Mouse (Mus musculus) cerebellum, adult 2 months (tissue): ENCODE data around the gene BC049715.

ENCODE experiments used
- CTCF ChIP-seq: fragments of 200-500 bp; IDR thresholded peaks from 2 replicates; pipeline ENCODE4 v1.5.1; 2011; ENCODE audit warnings: low read depth, mild to moderate bottlenecking, control low read depth, low read length, moderate library complexity, borderline replicate concordance; ENCODE audit not compliant: insufficient read depth
- POLR2A ChIP-seq: fragments of 200-500 bp; IDR thresholded peaks from 2 replicates; pipeline ENCODE4 v1.6.1; 2011; ENCODE audit warnings: low read length, control low read depth, borderline replicate concordance; ENCODE audit not compliant: insufficient read depth

DNA sequence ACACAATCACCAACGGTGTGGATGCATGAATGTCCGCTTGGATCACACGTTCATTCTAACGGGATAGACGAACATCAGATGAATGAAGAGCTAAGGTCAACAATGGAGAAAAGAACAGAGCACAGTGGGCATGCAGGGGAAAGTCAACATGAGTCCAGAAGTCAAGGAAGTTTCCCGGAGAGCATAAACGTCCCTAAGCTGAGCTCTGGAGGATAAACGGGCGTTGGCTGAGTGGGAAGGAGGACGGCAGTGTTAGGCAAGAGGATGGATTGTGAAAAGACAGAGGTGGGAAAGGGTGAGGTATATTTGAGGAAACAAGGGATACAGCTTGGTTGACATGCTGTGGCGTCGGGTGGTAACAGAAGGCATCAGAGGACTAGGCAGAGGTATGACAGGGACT, 45.3 kb upstream of the BC049715 start:
- TF ChIP-seq CTCF (no peak), POLR2A (no peak)
